Mouse (Mus musculus) limb, embryonic 14.5 days (tissue): ENCODE measurements around the gene Fam53b. TPM values are rescaled to one million over a fixed set of nuclear protein-coding genes. Genes with fewer than 3 reads are reported as not detected.

Source experiments
- ATAC-seq: fragments of 200-750 bp; cut with Nextera tagmentation; 2 replicates; pipeline ENCODE4 v1.8.0; 2017; ENCODE audit warnings: low read depth, moderate number of reproducible peaks, moderate TSS enrichment; ENCODE audit not compliant: low FRiP score
- DNase-seq: peaks from one replicate; pipeline ENCODE4 v3.0.0-alpha.2; 2015; ENCODE audit warnings: low spot score
- H3K27ac ChIP-seq: fragments of 300-500 bp; sonication (generic); replicated peaks from 2 replicates; pipeline ENCODE4 v1.5.1; 2014; ENCODE audit warnings: low read depth, mild to moderate bottlenecking, low read length, moderate library complexity, mixed read lengths
- H3K27me3 ChIP-seq: fragments of 300-500 bp; sonication (generic); 2 replicates; pipeline ENCODE4 v1.6.1; 2014; ENCODE audit warnings: low read length, mixed read lengths; ENCODE audit not compliant: control insufficient read depth, insufficient read depth
- H3K36me3 ChIP-seq: fragments of 300-500 bp; sonication (generic); 2 replicates; pipeline ENCODE4 v1.6.1; 2014; ENCODE audit warnings: mild to moderate bottlenecking, low read length, moderate library complexity, mixed read lengths; ENCODE audit not compliant: control insufficient read depth, insufficient read depth
- H3K4me1 ChIP-seq: fragments of 300-500 bp; sonication (generic); 2 replicates; pipeline ENCODE4 v1.6.1; 2014; ENCODE audit warnings: antibody characterized with exemption, low read length, mixed read lengths; ENCODE audit not compliant: control insufficient read depth, insufficient read depth
- H3K4me2 ChIP-seq: fragments of 300-500 bp; sonication (generic); replicated peaks from 2 replicates; pipeline ENCODE4 v1.6.1; 2014; ENCODE audit warnings: low read depth, mild to moderate bottlenecking, low read length, moderate library complexity; ENCODE audit not compliant: severe bottlenecking
- H3K4me3 ChIP-seq: fragments of 300-500 bp; sonication (generic); replicated peaks from 2 replicates; pipeline ENCODE4 v1.5.1; 2014; ENCODE audit warnings: low read length
- H3K9ac ChIP-seq: fragments of 300-500 bp; sonication (generic); 2 replicates; pipeline ENCODE4 v1.6.1; 2014; ENCODE audit warnings: mild to moderate bottlenecking, low read depth, low read length, moderate library complexity; ENCODE audit not compliant: severe bottlenecking
- H3K9me3 ChIP-seq: fragments of 300-500 bp; sonication (generic); 2 replicates; pipeline ENCODE4 v1.6.1; 2016; ENCODE audit warnings: low read length; ENCODE audit not compliant: control insufficient read depth
- POLR2A ChIP-seq: fragments of 200-500 bp; IDR thresholded peaks from 2 replicates; pipeline ENCODE4 v1.8.0; 2012; ENCODE audit warnings: inconsistent platforms, mild to moderate bottlenecking, moderate library complexity, borderline replicate concordance; ENCODE audit not compliant: insufficient read depth, insufficient read length; ENCODE audit errors: extremely low read depth
- WGBS: fragments of 180-500 bp; shearing (Covaris S2); extraction: QIAGEN DNeasy Blood & Tissue Kit; methylation state at CpG from one replicate; pipeline ENCODE4 v1.1.7; 2014; 5-methylcytosine and 5-hydroxymethylcytosine counted together
- polyA plus RNA-seq, 2 experiments: library from polyadenylated mRNA; depleted of rRNA in 1 of 2; stranded (reverse) in 1 of 2; unstranded in 1 of 2; fragments of >200 nt; fragmentation: Nextera tagmentation in 1 of 2; extraction: Ambion mirVana in 1 of 2; gene quantifications; 2 replicates each; pipeline versions ENCODE4 v1.2.1 to v1.2.3; 2012 to 2014

Gene Fam53b
- polyA plus RNA-seq, 2 experiments = 15.1 to 20.8 TPM

DNA sequence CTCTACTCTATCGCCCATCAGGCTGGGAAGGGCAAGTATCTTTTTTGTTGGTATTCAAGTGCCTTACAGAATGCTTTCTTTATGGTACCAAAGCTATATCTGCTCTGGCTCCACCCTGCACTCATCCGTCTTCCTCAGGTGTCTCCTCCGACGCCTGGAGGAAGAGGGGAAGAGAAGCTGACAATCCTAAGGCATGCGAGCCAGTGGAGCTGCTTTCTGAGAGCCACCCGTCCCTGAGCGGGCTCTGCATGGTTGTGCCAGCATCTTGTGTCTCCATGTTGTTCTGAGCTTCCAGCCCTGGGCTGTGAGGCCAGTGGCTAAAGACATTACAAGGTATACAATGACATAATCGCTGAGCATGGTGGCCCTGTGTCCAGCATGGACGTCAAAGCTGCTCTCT lies 79.5 kb downstream of the Fam53b start:
- Histone ChIP-seq H3K4me3 (no peak overlapping the region), H3K36me3 (peaks cover 12% of the 10 kb centered on the region; the same call in 1 of the 2 replicates), H3K4me1 (peaks cover 12% of the 10 kb centered on the region), H3K27me3 (no peaks in the 10 kb centered on the region), H3K27ac (no peak overlapping the region), H3K9me3 (no peaks in the 10 kb centered on the region), H3K9ac (no peak overlapping the region), H3K4me2 (no peak overlapping the region)
- no peak for TF ChIP-seq POLR2A
- WGBS = 84% methylated on average over 8 of the region's 9 CpGs
- ATAC-seq (no peak), DNase-seq (no peak)

- no peak overlapping the region for H3K4me2 ChIP-seq
- H3K4me3 ChIP-seq = no peak overlapping the region
- WGBS = 81% methylated on average over 6 of the region's 6 CpGs
- no peak for TF ChIP-seq POLR2A
- H3K4me1 ChIP-seq = peaks cover 12% of the 10 kb centered on the region
- no peaks in the 10 kb centered on the region for H3K27me3 ChIP-seq
- DNase-seq (no peak), ATAC-seq (no peak)
- no peak overlapping the region for H3K27ac ChIP-seq
- peaks cover 12% of the 10 kb centered on the region; the same call in 1 of the 2 replicates for H3K36me3 ChIP-seq
- no peaks in the 10 kb centered on the region for H3K9me3 ChIP-seq
- H3K9ac ChIP-seq = no peak overlapping the region
Measured at GRCm38 (mm10) chr7:132733521-132733920, 80.2 kb downstream of the Fam53b start.

GRCm38 (mm10) chr7:132732136-132732789 lies 81.4 kb downstream of the Fam53b start:
- no peaks in the 10 kb centered on the region for H3K9me3 ChIP-seq
- H3K36me3 ChIP-seq = peaks cover 12% of the 10 kb centered on the region; the same call in 1 of the 2 replicates
- no peaks in the 10 kb centered on the region for H3K27me3 ChIP-seq
- H3K27ac ChIP-seq = no peak overlapping the region
- H3K4me3 ChIP-seq = no peak overlapping the region
- TF ChIP-seq POLR2A = no peak
- no peak for ATAC-seq
- H3K9ac ChIP-seq = no peak overlapping the region
- H3K4me2 ChIP-seq = no peak overlapping the region
- no peak for DNase-seq
- H3K4me1 ChIP-seq = peaks cover 12% of the 10 kb centered on the region
- 63% methylated on average over 6 of the region's 6 CpGs for WGBS

- Histone ChIP-seq H3K4me2 (no peak overlapping the region), H3K4me1 (peaks cover 9% of the 10 kb centered on the region), H3K27ac (no peak overlapping the region), H3K27me3 (no peaks in the 10 kb centered on the region), H3K4me3 (no peak overlapping the region), H3K36me3 (peaks cover 12% of the 10 kb centered on the region; the same call in 1 of the 2 replicates), H3K9me3 (no peaks in the 10 kb centered on the region), H3K9ac (no peak overlapping the region)
- WGBS = 64% methylated on average over 6 of the region's 6 CpGs
- DNase-seq (no peak), ATAC-seq (no peak)
- no peak for TF ChIP-seq POLR2A
Measured at GRCm38 (mm10) chr7:132731558-132731957, 82.1 kb downstream of the Fam53b start.

DNA sequence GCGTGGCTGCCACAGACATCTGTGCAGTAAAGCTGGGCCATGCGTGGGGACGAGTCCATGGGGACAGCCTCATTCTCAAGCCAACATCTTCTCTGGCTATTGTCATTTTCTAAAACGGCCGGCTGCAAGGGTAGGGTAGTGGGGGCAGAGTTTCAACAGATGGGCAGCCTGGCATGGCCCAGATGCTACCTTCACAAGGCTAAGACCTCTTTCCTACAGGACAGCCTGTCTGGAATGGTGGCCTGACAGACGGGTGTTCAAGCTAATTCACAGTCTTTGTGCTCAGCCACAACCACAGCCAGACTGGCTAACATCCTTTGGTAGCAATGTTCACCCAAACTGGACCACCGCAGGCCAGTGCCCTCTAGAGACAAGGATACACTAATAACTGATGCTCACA lies 83.2 kb downstream of the Fam53b start:
- TF ChIP-seq POLR2A = no peak
- H3K4me3 ChIP-seq = no peak overlapping the region
- ATAC-seq = no peak
- WGBS = 83% methylated on average over 7 of the region's 7 CpGs
- no peaks in the 10 kb centered on the region for H3K9me3 ChIP-seq
- no peak overlapping the region for H3K9ac ChIP-seq
- H3K36me3 ChIP-seq = peaks cover 12% of the 10 kb centered on the region; the same call in 1 of the 2 replicates
- H3K27ac ChIP-seq = no peak overlapping the region
- no peak overlapping the region for H3K4me2 ChIP-seq
- H3K4me1 ChIP-seq = peaks cover 2% of the 10 kb centered on the region; the same call in 1 of the 2 replicates
- no peak for DNase-seq
- no peaks in the 10 kb centered on the region for H3K27me3 ChIP-seq
